Mouse (Mus musculus) adrenal gland, adult 2 months (tissue): ENCODE measurements at regions not wholly inside any gene's neighbourhood (a gene's known extent, or its start where the extent isn't known, plus 50 kb on each side); places are given as distances from the start of the nearest gene placed in this dataset.

Experiments
- DNase-seq: peaks from one replicate; pipeline ENCODE4 v3.0.0; 2021

DNA sequence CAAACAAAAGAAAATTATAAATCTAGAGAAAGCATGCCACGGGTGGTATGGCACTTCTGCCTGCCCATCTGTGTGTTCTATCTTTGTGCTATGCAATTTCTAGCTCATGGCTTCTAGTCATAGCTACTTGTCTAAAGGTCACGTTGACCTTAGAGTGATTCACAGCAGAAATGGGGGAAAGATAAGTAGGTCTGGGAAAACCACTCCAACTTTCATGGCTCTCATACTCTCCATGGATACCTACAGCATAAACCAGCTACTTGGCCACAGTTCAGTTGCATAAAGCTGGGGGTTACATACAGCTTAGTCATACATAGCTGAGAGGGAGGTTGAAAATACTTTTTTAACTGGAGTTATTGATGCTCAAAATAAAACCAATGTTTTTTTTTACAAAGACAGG lies 100.6 kb upstream of the Trpc6 start:
- no peak for DNase-seq

- no peak for DNase-seq
Measured at GRCm38 (mm10) chr9:8451471-8451870, 92.5 kb upstream of the Trpc6 start.

DNA sequence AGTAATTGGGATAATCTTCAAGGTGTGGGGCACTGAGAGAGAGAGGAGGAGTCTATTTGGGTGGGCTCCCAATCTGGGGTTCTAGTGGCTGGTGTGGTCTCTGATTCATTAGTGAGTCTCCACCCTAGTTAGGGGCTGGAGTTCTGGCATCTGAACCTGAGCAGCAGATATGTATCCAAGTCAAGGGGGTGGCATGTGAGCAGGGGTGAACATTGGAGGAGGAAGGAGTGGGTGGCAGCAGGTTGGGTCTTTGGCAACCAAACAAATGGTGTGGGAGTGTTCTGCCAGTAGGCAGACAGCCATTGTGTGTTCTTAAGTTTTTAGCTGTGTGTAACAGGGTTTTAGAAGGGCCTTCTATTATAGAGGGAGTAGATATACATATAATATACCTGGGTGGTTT lies 90.4 kb upstream of the Trpc6 start:
- DNase-seq, result no peak

GRCm38 (mm10) chr9:8454557-8454956 lies 89.4 kb upstream of the Trpc6 start:
- peak; percentile 3 for DNase-seq

- DNase-seq, result no peak
Measured at GRCm38 (mm10) chr9:8459084-8459571, 84.8 kb upstream of the Trpc6 start.

- no peak for DNase-seq
Measured at GRCm38 (mm10) chr9:8461737-8462136, 82.2 kb upstream of the Trpc6 start.

- no peak for DNase-seq
Measured at GRCm38 (mm10) chr9:8462881-8463280, 81.1 kb upstream of the Trpc6 start.

DNA sequence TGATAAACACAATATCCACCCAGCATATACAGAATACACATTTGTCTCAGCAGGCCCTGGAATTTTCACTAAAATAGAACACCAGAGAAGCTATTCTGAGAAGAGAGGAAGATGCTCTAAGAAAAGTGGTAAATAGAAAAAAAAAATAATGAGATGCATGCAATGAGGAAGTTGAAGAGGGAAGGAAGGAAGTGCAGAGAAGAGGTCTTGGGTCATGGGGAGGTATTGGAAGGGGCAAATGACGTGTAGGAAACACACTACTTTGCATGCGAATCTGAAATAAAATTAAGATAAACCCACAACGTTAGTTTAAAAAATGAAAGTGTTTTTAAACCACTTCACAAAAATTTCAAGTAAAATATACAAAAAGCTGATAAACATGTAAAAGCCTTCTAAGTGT lies 57.4 kb upstream of the Trpc6 start:
- DNase-seq, result no peak

- DNase-seq, result no peak
Measured at GRCm38 (mm10) chr9:8487821-8488220, 56.1 kb upstream of the Trpc6 start.
